Mouse (Mus musculus) small intestine, adult 2 months (tissue): Measurements from ENCODE around the gene Rfc5.

Source experiments
- CTCF ChIP-seq: fragments of 200-500 bp; IDR thresholded peaks from 2 replicates; pipeline ENCODE4 v1.5.1; 2012; ENCODE audit warnings: low read depth, mild to moderate bottlenecking, control low read depth, inconsistent platforms, low read length, moderate library complexity, mixed read lengths; ENCODE audit not compliant: insufficient replicate concordance, insufficient read length; ENCODE audit errors: extremely low read depth
- POLR2A ChIP-seq: fragments of 200-500 bp; IDR thresholded peaks from 2 replicates; pipeline ENCODE4 v1.6.1; 2012; ENCODE audit warnings: low read depth, mild to moderate bottlenecking, control low read depth, inconsistent platforms, low read length, moderate library complexity

DNA sequence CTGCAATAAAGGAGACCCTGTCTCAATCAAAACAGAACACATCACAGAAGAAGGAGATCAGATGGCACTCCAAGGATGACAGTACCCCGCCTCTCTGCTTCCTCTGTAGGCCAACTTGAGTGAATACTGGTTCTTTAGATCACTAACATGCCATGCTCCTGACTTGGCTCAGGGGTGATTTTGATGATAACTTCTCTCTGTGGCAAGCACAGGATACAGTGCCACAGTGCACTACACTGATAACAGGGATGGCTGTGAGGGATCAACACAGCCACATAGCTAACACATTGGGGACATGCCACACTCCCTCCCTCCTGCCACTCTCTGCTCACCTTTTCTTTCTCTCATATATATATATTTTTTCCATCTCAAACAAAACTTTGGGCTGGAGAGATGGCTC lies 2.0 kb upstream of the Rfc5 start:
- TF ChIP-seq CTCF: no peak
- TF ChIP-seq POLR2A: no peak
